Mouse (Mus musculus) heart, adult 2 months (tissue): ENCODE data around the gene Sys1.

Experiments
- CTCF ChIP-seq: fragments of 200-600 bp; IDR thresholded peaks from 2 replicates; pipeline ENCODE4 v1.8.1; 2022; ENCODE audit warnings: antibody characterized with exemption, mild to moderate bottlenecking, moderate library complexity
- EP300 ChIP-seq: fragments of 200-500 bp; IDR thresholded peaks from 2 replicates; pipeline ENCODE4 v1.6.1; 2011; ENCODE audit warnings: low read depth, low read length, control low read depth; ENCODE audit not compliant: insufficient read depth
- POLR2A ChIP-seq: fragments of 200-500 bp; IDR thresholded peaks from 2 replicates; pipeline ENCODE4 v1.6.1; 2011; ENCODE audit warnings: mild to moderate bottlenecking, low read depth, low read length, control low read depth; ENCODE audit not compliant: insufficient read depth

GRCm38 (mm10) chr2:164500511-164500910 lies 43.7 kb downstream of the Sys1 start:
- TF ChIP-seq POLR2A (no peak), CTCF (no peak), EP300 (no peak)
